Mouse (Mus musculus): ENCODE results near the gene Ube2l3.

- TF ChIP-seq CTCF (IDR thresholded peaks at IDR 0.05; ENCODE audit: extremely low read depth, insufficient read depth, low read length): peak; percentile 68
- TF ChIP-seq POLR2A (IDR thresholded peaks at IDR 0.05; ENCODE audit: extremely low read depth, insufficient read depth, low read length): no peak
Observed at GRCm38 (mm10) chr16:17209981-17210838, 7.8 kb upstream of the Ube2l3 start.

Data from cortical plate, adult 2 months (tissue).